Mouse (Mus musculus): ENCODE measurements around the gene Gm20509. TPM values are rescaled to one million over a fixed set of nuclear protein-coding genes. Genes with fewer than 3 reads are reported as not detected.

Gm20509 gene
- polyA plus RNA-seq, 2 experiments, result not detected

DNA sequence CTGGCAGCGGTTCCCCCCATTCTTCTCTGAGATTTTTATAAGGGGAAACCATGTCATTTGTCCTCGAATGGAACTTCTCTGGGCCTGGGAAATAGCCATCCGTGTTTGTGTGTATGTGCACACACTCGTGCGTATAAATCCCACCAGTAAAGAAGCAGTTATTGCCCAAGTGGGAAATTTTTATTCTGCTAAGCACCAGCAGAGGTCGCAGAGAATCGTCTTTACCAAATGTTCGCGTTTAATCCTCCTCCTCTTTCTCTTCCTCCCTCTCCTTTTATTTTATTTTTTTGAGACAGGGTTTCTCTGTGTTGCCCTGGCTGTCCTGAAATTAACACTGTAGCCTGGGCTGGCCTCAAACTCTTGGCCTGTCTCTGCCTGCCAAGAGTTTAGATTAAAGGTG lies 52.1 kb downstream of the Gm20509 start:
- 39% methylated on average over 9 of the region's 9 CpGs for WGBS
- no peaks in the 10 kb centered on the region for H3K4me1 ChIP-seq (ENCODE audit: control insufficient read depth, insufficient read depth, low read length)
- H3K36me3 ChIP-seq (ENCODE audit: control insufficient read depth, insufficient read depth, low read length), result no peaks in the 10 kb centered on the region
- H3K27me3 ChIP-seq (ENCODE audit: control insufficient read depth, insufficient read depth, low read length), result no peaks in the 10 kb centered on the region
- H3K27ac ChIP-seq (replicated peaks; ENCODE audit: low read depth, low read length), result no peak overlapping the region
- no peak for DNase-seq (ENCODE audit: low spot score)
- no peak for TF ChIP-seq POLR2A (IDR thresholded peaks at IDR 0.05; ENCODE audit: borderline replicate concordance, extremely low read depth, insufficient read depth, insufficient read length)
- no peak overlapping the region for H3K4me3 ChIP-seq (replicated peaks; ENCODE audit: low read length)
- H3K4me2 ChIP-seq (replicated peaks; ENCODE audit: low read depth, low read length, severe bottlenecking), result no peak overlapping the region
- ATAC-seq (ENCODE audit: low FRiP score, low read depth), result no peak
- H3K9ac ChIP-seq (ENCODE audit: low read depth, low read length, severe bottlenecking), result no peak overlapping the region
- 0 out of 2 replicates have a peak, but pooled peaks cover 3% of the 10 kb centered on the region for H3K9me3 ChIP-seq (ENCODE audit: control insufficient read depth, low read length)

DNA sequence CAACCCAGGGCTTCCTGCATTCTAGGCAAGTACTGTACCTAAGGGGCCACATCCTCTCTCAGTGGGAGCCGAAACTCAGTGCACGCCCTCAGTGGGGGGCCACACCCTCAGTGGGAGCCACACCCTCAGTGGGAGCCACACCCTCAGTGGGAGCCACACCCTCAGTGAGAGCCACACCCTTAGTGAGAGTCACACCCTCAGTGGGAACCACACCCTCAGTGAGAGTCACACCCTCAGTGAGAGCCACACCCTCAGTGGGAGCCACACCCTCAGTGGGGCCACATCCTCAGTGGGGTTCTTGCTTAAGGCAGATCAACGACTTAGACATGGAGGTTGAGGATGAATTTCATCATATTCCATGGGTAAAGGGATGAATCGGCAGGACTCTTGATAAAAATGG lies 55.7 kb downstream of the Gm20509 start:
- no peak for TF ChIP-seq POLR2A (IDR thresholded peaks at IDR 0.05; ENCODE audit: borderline replicate concordance, extremely low read depth, insufficient read depth, insufficient read length)
- 89% methylated on average over 4 of the region's 4 CpGs for WGBS
- H3K4me2 ChIP-seq (replicated peaks; ENCODE audit: low read depth, low read length, severe bottlenecking), result no peak overlapping the region
- no peaks in the 10 kb centered on the region for H3K9me3 ChIP-seq (ENCODE audit: control insufficient read depth, low read length)
- H3K4me3 ChIP-seq (replicated peaks; ENCODE audit: low read length), result no peak overlapping the region
- DNase-seq (ENCODE audit: low spot score) (no peak), ATAC-seq (ENCODE audit: low FRiP score, low read depth) (no peak)
- no peaks in the 10 kb centered on the region for H3K4me1 ChIP-seq (ENCODE audit: control insufficient read depth, insufficient read depth, low read length)
- H3K27me3 ChIP-seq (ENCODE audit: control insufficient read depth, insufficient read depth, low read length), result no peaks in the 10 kb centered on the region
- H3K9ac ChIP-seq (ENCODE audit: low read depth, low read length, severe bottlenecking), result no peak overlapping the region
- H3K27ac ChIP-seq (replicated peaks; ENCODE audit: low read depth, low read length), result no peak overlapping the region
- H3K36me3 ChIP-seq (ENCODE audit: control insufficient read depth, insufficient read depth, low read length), result no peaks in the 10 kb centered on the region

DNA sequence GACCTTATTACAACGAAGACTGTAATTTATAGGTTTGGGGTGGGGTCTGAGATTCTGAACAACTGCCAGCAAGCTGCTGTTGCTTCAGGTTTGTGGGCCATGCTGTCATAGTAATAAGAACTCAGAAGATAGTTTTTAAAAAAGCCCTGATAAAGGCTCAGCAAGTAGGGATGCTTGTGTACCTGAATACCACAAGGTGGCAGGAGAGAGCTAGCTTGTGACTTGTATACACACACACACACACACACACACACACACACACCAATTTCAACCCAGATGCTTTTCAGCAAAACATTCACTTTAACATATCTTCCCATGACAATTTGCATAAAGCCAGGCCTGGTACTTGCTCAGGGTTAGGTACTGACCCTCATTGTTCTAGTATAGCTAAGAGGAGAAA lies 57.0 kb downstream of the Gm20509 start:
- WGBS, result 26% methylated on average over 1 of the region's 1 CpGs
- Histone ChIP-seq H3K9me3 (ENCODE audit: control insufficient read depth, low read length) (no peaks in the 10 kb centered on the region), H3K4me2 (replicated peaks; ENCODE audit: low read depth, low read length, severe bottlenecking) (no peak overlapping the region), H3K9ac (ENCODE audit: low read depth, low read length, severe bottlenecking) (no peak overlapping the region), H3K27me3 (ENCODE audit: control insufficient read depth, insufficient read depth, low read length) (no peaks in the 10 kb centered on the region), H3K4me3 (replicated peaks; ENCODE audit: low read length) (no peak overlapping the region), H3K4me1 (ENCODE audit: control insufficient read depth, insufficient read depth, low read length) (no peaks in the 10 kb centered on the region), H3K27ac (replicated peaks; ENCODE audit: low read depth, low read length) (no peak overlapping the region), H3K36me3 (ENCODE audit: control insufficient read depth, insufficient read depth, low read length) (no peaks in the 10 kb centered on the region)
- no peak for ATAC-seq (ENCODE audit: low FRiP score, low read depth)
- DNase-seq (ENCODE audit: low spot score), result peak; percentile 52
- TF ChIP-seq POLR2A (IDR thresholded peaks at IDR 0.05; ENCODE audit: borderline replicate concordance, extremely low read depth, insufficient read depth, insufficient read length), result no peak

DNA sequence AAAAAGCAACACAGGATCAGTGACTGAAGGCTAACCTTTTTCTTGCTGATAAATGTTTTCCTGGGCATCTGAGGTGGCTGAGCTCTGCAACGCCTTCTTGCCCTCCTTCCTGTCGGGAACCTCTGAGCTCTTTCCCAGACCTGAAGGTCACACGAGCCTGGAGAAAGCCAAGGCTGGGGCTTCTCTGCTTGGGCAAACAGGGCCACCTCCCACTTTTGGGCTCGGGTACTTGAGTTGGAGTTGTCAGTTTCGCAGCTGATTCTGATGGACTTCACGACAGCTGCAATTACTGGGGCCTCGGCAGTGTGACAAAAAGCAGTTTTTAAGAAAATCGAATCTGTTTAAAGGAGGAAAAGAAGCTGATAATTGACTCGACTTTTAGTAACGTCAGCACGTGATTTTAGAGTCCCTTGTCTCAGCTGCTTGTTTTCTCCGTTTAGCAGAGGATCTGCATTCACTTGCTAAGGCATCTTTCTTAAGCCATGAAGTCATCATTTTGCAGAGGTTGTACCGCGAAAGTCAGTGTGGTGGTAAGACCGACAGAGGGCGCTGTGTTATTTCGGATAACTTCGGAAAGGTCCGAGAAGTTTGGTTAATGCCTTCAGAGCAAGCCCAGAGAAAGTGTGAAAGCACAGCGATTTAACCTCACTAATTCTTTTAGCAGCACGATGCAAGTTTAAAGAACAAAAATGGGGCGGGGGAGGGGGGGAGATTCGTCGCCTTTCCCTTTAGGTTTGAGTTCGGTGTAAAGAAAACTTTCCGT lies 60.5 kb downstream of the Gm20509 start:
- no peak for TF ChIP-seq POLR2A (IDR thresholded peaks at IDR 0.05; ENCODE audit: borderline replicate concordance, extremely low read depth, insufficient read depth, insufficient read length)
- peak overlapping the region; percentile 40 for H3K9ac ChIP-seq (ENCODE audit: low read depth, low read length, severe bottlenecking)
- H3K4me3 ChIP-seq (replicated peaks; ENCODE audit: low read length), result peak overlapping the region; percentile 19
- H3K4me1 ChIP-seq (ENCODE audit: control insufficient read depth, insufficient read depth, low read length), result no peaks in the 10 kb centered on the region
- H3K36me3 ChIP-seq (ENCODE audit: control insufficient read depth, insufficient read depth, low read length), result no peaks in the 10 kb centered on the region
- peak overlapping the region; percentile 44 for H3K4me2 ChIP-seq (replicated peaks; ENCODE audit: low read depth, low read length, severe bottlenecking)
- no peaks in the 10 kb centered on the region for H3K27me3 ChIP-seq (ENCODE audit: control insufficient read depth, insufficient read depth, low read length)
- no peak overlapping the region for H3K27ac ChIP-seq (replicated peaks; ENCODE audit: low read depth, low read length)
- 18% methylated on average over 26 of the region's 26 CpGs for WGBS
- no peaks in the 10 kb centered on the region for H3K9me3 ChIP-seq (ENCODE audit: control insufficient read depth, low read length)
- DNase-seq (ENCODE audit: low spot score) (peak; percentile 87), ATAC-seq (ENCODE audit: low FRiP score, low read depth) (peak; percentile 77)

DNA sequence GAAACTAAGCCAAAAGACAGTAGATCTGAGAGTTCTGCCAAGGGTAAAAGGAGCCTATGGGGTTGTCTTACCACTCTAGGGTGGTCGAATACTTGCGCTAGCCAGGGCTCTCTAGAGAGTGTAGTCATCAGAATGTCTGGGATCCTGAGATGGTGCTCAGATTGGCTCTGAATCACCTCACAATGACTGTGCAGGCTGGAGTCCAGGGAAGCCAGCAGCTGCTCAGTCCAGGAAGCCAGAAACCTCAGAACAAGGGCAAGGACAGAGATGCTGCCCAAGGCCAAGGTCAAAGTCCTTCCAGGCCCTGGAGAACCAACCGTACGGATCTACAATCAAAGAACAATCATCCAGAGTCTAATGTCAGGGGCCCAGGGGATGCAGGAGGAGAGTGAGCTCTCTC lies 63.4 kb downstream of the Gm20509 start:
- DNase-seq (ENCODE audit: low spot score) (no peak), ATAC-seq (ENCODE audit: low FRiP score, low read depth) (no peak)
- 86% methylated on average over 4 of the region's 4 CpGs for WGBS
- Histone ChIP-seq H3K36me3 (ENCODE audit: control insufficient read depth, insufficient read depth, low read length) (no peaks in the 10 kb centered on the region), H3K9me3 (ENCODE audit: control insufficient read depth, low read length) (peaks cover 4% of the 10 kb centered on the region; the same call in 1 of the 2 replicates), H3K4me1 (ENCODE audit: control insufficient read depth, insufficient read depth, low read length) (no peaks in the 10 kb centered on the region), H3K27ac (replicated peaks; ENCODE audit: low read depth, low read length) (no peak overlapping the region), H3K4me3 (replicated peaks; ENCODE audit: low read length) (no peak overlapping the region), H3K4me2 (replicated peaks; ENCODE audit: low read depth, low read length, severe bottlenecking) (no peak overlapping the region), H3K27me3 (ENCODE audit: control insufficient read depth, insufficient read depth, low read length) (no peaks in the 10 kb centered on the region), H3K9ac (ENCODE audit: low read depth, low read length, severe bottlenecking) (no peak overlapping the region)
- TF ChIP-seq POLR2A (IDR thresholded peaks at IDR 0.05; ENCODE audit: borderline replicate concordance, extremely low read depth, insufficient read depth, insufficient read length), result no peak

Other genes with a start within 250 kb of the Gm20509 start
- gene Pygo1, start 176.8 kb upstream of the Gm20509 start, polyA plus RNA-seq (2012; rRNA removed), result 11.0 and 11.2 TPM in 2 replicates
- 8.4 and 10.4 TPM in 2 replicates for gene Pygo1, start 176.8 kb upstream of the Gm20509 start, polyA plus RNA-seq (2014; fragmentation: Nextera tagmentation; extraction: Ambion mirVana)
- gene Dyx1c1, start 143.7 kb upstream of the Gm20509 start, polyA plus RNA-seq (2012; rRNA removed), result 1.3 and 1.6 TPM in 2 replicates
- 1.5 and 2.0 TPM in 2 replicates for gene Dyx1c1, start 143.7 kb upstream of the Gm20509 start, polyA plus RNA-seq (2014; fragmentation: Nextera tagmentation; extraction: Ambion mirVana)
- not detected in 2 replicates for gene Gm44503, start 143.6 kb upstream of the Gm20509 start, polyA plus RNA-seq (2012; rRNA removed)
- gene Gm44503, start 143.6 kb upstream of the Gm20509 start, polyA plus RNA-seq (2014; fragmentation: Nextera tagmentation; extraction: Ambion mirVana), result not detected in 2 replicates
- gene Ccpg1os, start 117.1 kb upstream of the Gm20509 start, polyA plus RNA-seq (2012; rRNA removed), result 8.1 and 9.9 TPM in 2 replicates
- gene Ccpg1os, start 117.1 kb upstream of the Gm20509 start, polyA plus RNA-seq (2014; fragmentation: Nextera tagmentation; extraction: Ambion mirVana), result 8.8 and 10.7 TPM in 2 replicates
- 12.3 and 14.6 TPM in 2 replicates for gene Ccpg1, start 117.0 kb upstream of the Gm20509 start, polyA plus RNA-seq (2012; rRNA removed)
- 28.1 and 28.3 TPM in 2 replicates for gene Ccpg1, start 117.0 kb upstream of the Gm20509 start, polyA plus RNA-seq (2014; fragmentation: Nextera tagmentation; extraction: Ambion mirVana)
- gene Pigb, start 62.1 kb upstream of the Gm20509 start, polyA plus RNA-seq (2012; rRNA removed), result 20.8 and 23.1 TPM in 2 replicates
- 15.2 and 17.2 TPM in 2 replicates for gene Pigb, start 62.1 kb upstream of the Gm20509 start, polyA plus RNA-seq (2014; fragmentation: Nextera tagmentation; extraction: Ambion mirVana)
- 4.5 and 5.7 TPM in 2 replicates for gene Rab27a, start 57.6 kb upstream of the Gm20509 start, polyA plus RNA-seq (2012; rRNA removed)
- gene Rab27a, start 57.6 kb upstream of the Gm20509 start, polyA plus RNA-seq (2014; fragmentation: Nextera tagmentation; extraction: Ambion mirVana), result 2.8 and 3.3 TPM in 2 replicates
- 0.04 and 0.06 TPM in 2 replicates for gene Khdc3, start 634 bp upstream of the Gm20509 start, polyA plus RNA-seq (2012; rRNA removed)
- gene Khdc3, start 634 bp upstream of the Gm20509 start, polyA plus RNA-seq (2014; fragmentation: Nextera tagmentation; extraction: Ambion mirVana), result 0.15 and 0.21 TPM in 2 replicates
- 63.1 and 66.0 TPM in 2 replicates for gene Rsl24d1, start 11.0 kb downstream of the Gm20509 start, polyA plus RNA-seq (2012; rRNA removed)
- gene Rsl24d1, start 11.0 kb downstream of the Gm20509 start, polyA plus RNA-seq (2014; fragmentation: Nextera tagmentation; extraction: Ambion mirVana), result 115 TPM in 2 replicates